Mouse (Mus musculus) liver, adult (tissue): ENCODE results near the gene Tmem192.

ENCODE experiments used
- GATA4 ChIP-seq: IDR thresholded peaks from 2 replicates; pipeline ENCODE4 v1.6.1; 2014; ENCODE audit warnings: mild to moderate bottlenecking, low read length; ENCODE audit not compliant: insufficient replicate concordance

Tmem192 gene

GRCm38 (mm10) chr8:64944831-64945230 lies 2.2 kb upstream of the Tmem192 start:
- TF ChIP-seq GATA4 = no peak

- no peak for TF ChIP-seq GATA4
These were observed 1.4 kb upstream of the Tmem192 start for GRCm38 (mm10) chr8:64945606-64946005.

- no peak for TF ChIP-seq GATA4
These were observed 555 bp upstream of the Tmem192 start for GRCm38 (mm10) chr8:64946441-64946819.

DNA sequence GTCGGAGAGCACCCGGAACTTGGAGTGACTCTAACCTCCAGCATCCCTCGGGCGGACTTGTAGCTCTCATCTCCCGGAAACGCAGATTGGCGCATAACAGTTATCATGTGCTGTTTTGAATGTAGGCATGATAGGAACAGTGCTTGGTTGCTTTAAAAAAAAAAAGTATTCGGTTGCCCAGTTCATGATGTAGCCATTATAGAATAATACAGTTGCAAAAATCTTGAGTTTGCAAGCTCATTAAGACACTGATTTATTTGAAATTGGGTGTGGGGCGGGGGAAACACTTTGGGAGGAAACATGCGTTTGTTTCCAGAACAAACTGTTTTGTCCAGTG lies 681 bp downstream of the Tmem192 start:
- TF ChIP-seq GATA4 = no peak

GRCm38 (mm10) chr8:64948371-64948770 lies 1.4 kb downstream of the Tmem192 start:
- TF ChIP-seq GATA4 = no peak

DNA sequence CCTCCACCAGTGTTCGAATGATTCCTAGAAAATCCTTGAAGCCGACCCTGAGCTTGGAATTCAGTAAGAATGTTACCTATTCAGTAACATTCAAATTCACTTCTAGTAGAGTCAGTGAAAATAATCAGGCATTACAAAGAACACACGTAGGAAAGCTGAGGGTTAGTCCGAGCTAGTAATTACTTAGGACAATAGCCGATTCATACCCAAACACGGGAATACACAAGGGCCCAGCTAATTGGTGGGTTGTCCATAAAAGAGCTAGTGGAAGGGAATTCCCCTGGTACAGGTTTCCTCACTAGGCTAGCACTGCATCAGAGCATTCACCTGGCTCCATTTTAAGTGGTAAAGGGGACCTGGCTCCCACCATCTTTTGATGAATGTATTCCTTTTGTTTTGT lies 5.1 kb downstream of the Tmem192 start:
- TF ChIP-seq GATA4 = no peak

GRCm38 (mm10) chr8:64959025-64959424 lies 12.0 kb downstream of the Tmem192 start:
- TF ChIP-seq GATA4 = no peak

DNA sequence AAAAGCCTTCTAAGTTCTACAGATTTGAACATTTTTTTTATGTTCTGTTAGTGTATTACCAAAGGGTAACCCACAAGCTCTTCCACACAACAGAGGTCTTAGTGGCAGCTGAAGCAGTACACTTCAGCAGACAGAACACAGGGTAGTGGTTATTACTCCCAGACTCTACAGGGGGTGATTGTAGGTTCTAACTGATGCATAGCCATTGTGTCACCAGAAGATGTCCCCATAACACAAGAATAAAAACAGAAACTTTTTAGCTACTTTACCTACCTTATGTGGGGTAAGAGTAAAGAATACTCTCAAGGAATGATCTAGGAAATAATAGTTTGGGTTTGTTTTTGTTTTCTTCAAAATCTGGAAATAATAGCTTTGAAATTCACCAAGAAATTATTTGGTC lies 15.9 kb downstream of the Tmem192 start:
- no peak for TF ChIP-seq GATA4

DNA sequence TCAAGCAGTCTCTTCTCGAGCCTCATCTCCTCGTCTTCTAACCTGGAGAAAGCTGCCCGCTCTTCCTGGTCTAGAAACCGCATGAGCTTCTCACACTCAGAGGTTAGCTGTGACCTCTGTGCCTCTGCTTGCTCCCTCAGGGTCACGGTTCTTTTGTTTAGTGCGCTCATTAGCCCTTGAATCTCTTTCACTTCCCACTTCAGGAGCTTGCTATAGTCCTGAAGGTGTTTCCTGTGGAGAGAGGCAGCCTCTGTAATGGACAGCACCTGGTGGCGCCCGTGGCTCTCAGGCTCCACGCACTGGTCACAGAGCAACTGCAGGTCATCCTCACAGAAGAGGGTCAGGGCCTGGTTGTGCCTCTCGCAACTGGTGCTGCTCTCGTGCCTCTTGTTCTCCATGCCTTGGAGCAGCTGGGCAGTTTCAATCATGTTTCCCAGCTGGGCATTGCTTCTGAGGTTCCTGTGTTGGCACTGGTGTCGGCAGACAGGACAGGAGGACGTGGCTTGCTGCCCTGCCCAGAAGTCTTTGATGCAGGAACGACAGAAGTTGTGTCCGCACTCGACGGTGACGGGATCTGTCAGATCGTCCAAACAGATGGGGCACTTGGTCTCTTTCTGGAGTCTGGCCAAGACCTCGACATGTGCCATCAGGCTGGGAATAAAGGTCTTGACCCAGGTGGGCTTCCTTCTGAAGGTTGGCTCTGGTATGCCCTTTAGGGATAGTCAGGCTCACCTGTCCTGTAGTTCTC lies 36.3 kb downstream of the Tmem192 start:
- TF ChIP-seq GATA4 = no peak

DNA sequence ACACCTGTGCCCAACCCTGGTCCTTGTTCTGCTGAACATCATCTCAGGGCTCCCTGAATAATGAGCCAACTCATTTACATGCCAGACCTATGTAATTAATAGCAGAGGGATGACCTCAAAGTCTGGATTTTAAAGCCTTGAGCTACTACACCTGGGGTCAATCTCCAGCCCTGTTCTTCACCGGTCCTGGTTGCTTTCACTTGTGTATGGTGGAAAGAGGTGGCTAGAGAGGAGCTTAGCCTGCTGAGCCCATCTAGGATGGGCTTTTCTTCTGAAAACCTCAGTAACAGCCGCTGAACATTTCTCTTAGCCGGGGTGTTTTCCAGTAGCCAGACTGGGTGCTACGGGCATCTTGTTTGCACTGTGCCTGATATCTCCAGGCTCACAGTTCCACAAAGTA lies 40.7 kb downstream of the Tmem192 start, which contains the start of gene Trim75:
Gene Trim75, minus strand, starts transcription at position 101 of the 400 bp plus-strand sequence.
- TF ChIP-seq GATA4 = no peak

DNA sequence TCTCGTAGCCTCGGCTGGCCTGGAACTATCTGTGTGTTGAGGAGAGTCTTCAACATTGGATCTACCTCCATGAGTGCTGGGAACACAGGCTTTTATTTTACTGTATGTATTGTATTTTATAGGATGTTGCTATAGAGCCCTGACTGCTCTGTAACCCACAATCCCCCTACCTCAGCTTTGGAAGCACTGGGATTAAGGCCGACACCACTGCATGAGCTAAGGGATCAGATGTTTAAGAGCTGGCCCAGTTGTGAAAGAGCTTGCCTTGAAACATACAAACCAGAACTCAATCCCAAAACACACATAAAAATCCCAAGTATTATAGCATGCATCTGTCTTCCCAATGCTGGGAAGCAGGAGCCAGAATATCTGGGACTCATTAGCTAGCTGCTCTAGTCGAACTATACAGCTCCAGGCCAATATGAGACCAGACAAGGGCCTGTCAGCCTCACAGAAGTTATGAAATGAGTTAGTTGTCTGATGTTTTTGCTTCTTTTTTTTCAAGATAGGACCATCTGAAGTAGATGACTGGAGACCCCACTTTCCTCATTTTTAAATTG lies 51.9 kb downstream of the Tmem192 start:
- TF ChIP-seq GATA4 = no peak

- TF ChIP-seq GATA4 = no peak
These were observed 71.4 kb downstream of the Tmem192 start, which contains the start of the genes Trim61 and Trim60 for GRCm38 (mm10) chr8:65018423-65018822. Gene Trim61 (minus strand): TSS chr8:65018523. Gene Trim60 (minus strand): TSS chr8:65018584.
